Mouse (Mus musculus): Measurements from ENCODE around the gene Sepsecs. TPM values are rescaled to one million over a fixed set of nuclear protein-coding genes. Genes with fewer than 3 reads are reported as not detected.
A peak's percentile ranks its signal among the peaks of the same experiment; 100 is the strongest.
"Not testable (repeated sequence)": the region's sequence is repeated elsewhere in the genome, so short reads cannot be mapped to it uniquely, and the experiment has no call there.

Gene Sepsecs
- total RNA-seq (2021), result 18.4 and 20.7 TPM in 2 replicates
- long read RNA-seq, full-length matches to known transcripts, result 19 of 25 reads
- long read RNA-seq, partial matches to known transcripts, result 2 of 25 reads
- long read RNA-seq, other reads (novel, unspliced or antisense), result 4 of 25 reads

- peak; percentile 94 for DNase-seq
Observed at GRCm38 (mm10) chr5:52669426-52670191, at the start of gene Sepsecs. Gene Sepsecs, minus strand, starts transcription at chr5:52669708.

GRCm38 (mm10) chr5:52716742-52717448 lies 47.4 kb upstream of the Sepsecs start:
- DNase-seq, result no peak

- DNase-seq, result no peak
Observed at GRCm38 (mm10) chr5:52712704-52713103, 43.2 kb upstream of the Sepsecs start.

- DNase-seq, result no peak
Observed at GRCm38 (mm10) chr5:52704562-52704961, 35.1 kb upstream of the Sepsecs start.

GRCm38 (mm10) chr5:52697882-52698440 lies 28.5 kb upstream of the Sepsecs start:
- not testable (repeated sequence) for DNase-seq

- DNase-seq, result no peak
Observed at GRCm38 (mm10) chr5:52697291-52697690, 27.8 kb upstream of the Sepsecs start.

- no peak for DNase-seq
Observed at GRCm38 (mm10) chr5:52687741-52688455, 18.4 kb upstream of the Sepsecs start.

GRCm38 (mm10) chr5:52681111-52681510 lies 11.6 kb upstream of the Sepsecs start:
- DNase-seq, result no peak

- DNase-seq, result no peak
Observed at GRCm38 (mm10) chr5:52680191-52680590, 10.7 kb upstream of the Sepsecs start.

- DNase-seq, result no peak
Observed at GRCm38 (mm10) chr5:52678498-52679070, 9.1 kb upstream of the Sepsecs start.

GRCm38 (mm10) chr5:52677126-52677525 lies 7.6 kb upstream of the Sepsecs start:
- DNase-seq, result no peak

- no peak for DNase-seq
Observed at GRCm38 (mm10) chr5:52674384-52675069, 5.0 kb upstream of the Sepsecs start.

GRCm38 (mm10) chr5:52673341-52673740 lies 3.8 kb upstream of the Sepsecs start:
- DNase-seq, result peak; percentile 13

- no peak for DNase-seq
Observed at GRCm38 (mm10) chr5:52670745-52671144, 1.2 kb upstream of the Sepsecs start.

- DNase-seq, result no peak
Observed at GRCm38 (mm10) chr5:52666766-52667165, 2.7 kb downstream of the Sepsecs start.

- DNase-seq, result no peak
Observed at GRCm38 (mm10) chr5:52657957-52658356, 11.6 kb downstream of the Sepsecs start.

- DNase-seq, result no peak
Observed at GRCm38 (mm10) chr5:52657336-52657735, 12.2 kb downstream of the Sepsecs start.

GRCm38 (mm10) chr5:52655992-52656391 lies 13.5 kb downstream of the Sepsecs start:
- no peak for DNase-seq

GRCm38 (mm10) chr5:52654961-52655360 lies 14.5 kb downstream of the Sepsecs start:
- DNase-seq, result no peak

- no peak for DNase-seq
Observed at GRCm38 (mm10) chr5:52652606-52653005, 16.9 kb downstream of the Sepsecs start.

- no peak for DNase-seq
Observed at GRCm38 (mm10) chr5:52652086-52652485, 17.4 kb downstream of the Sepsecs start.
